Mouse (Mus musculus): ENCODE measurements around the gene Invs.
"Not testable (repeated sequence)": the region's sequence is repeated elsewhere in the genome, so short reads cannot be mapped to it uniquely, and the experiment has no call there.

The Invs gene

GRCm38 (mm10) chr4:48332453-48333051, 53.0 kb downstream of the Invs start:
- DNase-seq = no peak

- peak in 1 of 2 experiments; percentile 3 for DNase-seq
Measured at GRCm38 (mm10) chr4:48334927-48335763, 55.6 kb downstream of the Invs start.

GRCm38 (mm10) chr4:48342705-48343104, 63.1 kb downstream of the Invs start:
- DNase-seq = no peak

- no peak for DNase-seq
Measured at GRCm38 (mm10) chr4:48362367-48362766, 82.8 kb downstream of the Invs start.

- DNase-seq = no peak
Measured at GRCm38 (mm10) chr4:48371037-48371436, 91.5 kb downstream of the Invs start.

GRCm38 (mm10) chr4:48380940-48381339, 101.4 kb downstream of the Invs start:
- peak; percentile 85 to 90 for DNase-seq

GRCm38 (mm10) chr4:48382506-48382905, 102.9 kb downstream of the Invs start:
- DNase-seq = no peak

- DNase-seq = no peak
Measured at GRCm38 (mm10) chr4:48396949-48397348, 117.4 kb downstream of the Invs start.

GRCm38 (mm10) chr4:48403066-48403640, 123.6 kb downstream of the Invs start:
- DNase-seq = no peak

GRCm38 (mm10) chr4:48405724-48406491, 126.3 kb downstream of the Invs start:
- not testable (repeated sequence) for DNase-seq

- peak; percentile 68 to 80 for DNase-seq
Measured at GRCm38 (mm10) chr4:48407350-48408039, 127.9 kb downstream of the Invs start.

- no peak for DNase-seq
Measured at GRCm38 (mm10) chr4:48413473-48413872, 133.9 kb downstream of the Invs start.

- peak; percentile 13 to 33 for DNase-seq
Measured at GRCm38 (mm10) chr4:48415838-48416335, 136.3 kb downstream of the Invs start.

- DNase-seq = no peak
Measured at GRCm38 (mm10) chr4:48418831-48419468, 139.4 kb downstream of the Invs start.

GRCm38 (mm10) chr4:48422633-48423032, 143.1 kb downstream of the Invs start:
- no peak for DNase-seq

- no peak for DNase-seq
Measured at GRCm38 (mm10) chr4:48423738-48424137, 144.2 kb downstream of the Invs start.

GRCm38 (mm10) chr4:48427413-48427812, 147.9 kb downstream of the Invs start:
- no peak for DNase-seq

- no peak for DNase-seq
Measured at GRCm38 (mm10) chr4:48428054-48428453, 148.5 kb downstream of the Invs start.

GRCm38 (mm10) chr4:48454106-48454773, 174.7 kb downstream of the Invs start:
- DNase-seq = no peak

- DNase-seq = no peak
Measured at GRCm38 (mm10) chr4:48458436-48458835, 178.9 kb downstream of the Invs start.

GRCm38 (mm10) chr4:48461060-48461459, 181.5 kb downstream of the Invs start:
- no peak for DNase-seq
